Mouse (Mus musculus) cerebellum, adult 11 months (tissue): ENCODE data around the gene Epp13.
"Not testable (repeated sequence)": the region's sequence is repeated elsewhere in the genome, so short reads cannot be mapped to it uniquely, and the experiment has no call there.

Source experiments
- DNase-seq: peaks from one replicate; pipeline ENCODE4 v3.0.0; 2022

The Epp13 gene

DNA sequence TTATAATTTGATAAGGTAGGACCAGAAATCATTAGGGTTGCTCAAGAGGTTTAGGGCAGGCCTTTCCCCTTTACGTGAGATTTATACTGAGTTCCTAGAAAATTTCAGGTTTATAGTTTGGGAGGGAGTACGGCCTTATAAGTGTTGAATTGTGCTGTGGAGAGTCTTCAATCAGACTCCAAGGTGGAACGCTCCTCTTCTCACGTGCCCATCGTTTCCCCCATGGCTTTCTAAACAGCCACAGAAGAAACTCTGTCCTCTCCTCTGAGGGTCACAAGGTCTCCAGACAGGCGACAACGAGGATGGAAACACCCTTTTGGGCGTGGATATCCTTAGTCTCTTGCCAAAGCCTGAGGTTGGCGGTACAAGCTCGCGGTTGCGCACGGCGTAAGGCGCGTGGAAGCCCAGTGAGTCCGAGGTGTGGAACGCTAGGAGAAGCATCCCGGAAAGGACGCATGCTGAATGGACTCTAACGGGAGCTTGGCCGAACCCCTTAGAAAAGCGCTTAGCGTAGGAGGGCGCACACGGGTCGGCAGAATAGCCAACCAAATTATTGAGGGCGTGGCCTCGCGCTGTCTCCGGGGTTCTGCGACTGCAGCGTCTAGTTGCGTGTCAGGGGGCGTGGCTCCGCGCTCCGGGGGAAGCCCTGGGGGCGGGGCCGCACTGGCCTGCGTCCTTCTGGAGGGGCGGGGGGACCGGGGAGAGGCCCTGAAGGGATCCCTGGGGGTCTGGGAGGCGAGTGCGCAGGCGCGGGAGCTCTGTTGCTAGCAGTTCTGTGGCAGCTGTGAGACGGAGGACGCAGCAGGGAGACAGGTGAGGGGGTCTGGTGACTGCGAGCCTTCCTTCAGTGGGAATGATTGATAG lies 33.6 kb downstream of the Epp13 start, which contains the start of gene Zfp667:
Gene Zfp667 (plus strand): TSS at position 738 of the 864 bp plus-strand sequence.
- DNase-seq = peak; percentile 97

DNA sequence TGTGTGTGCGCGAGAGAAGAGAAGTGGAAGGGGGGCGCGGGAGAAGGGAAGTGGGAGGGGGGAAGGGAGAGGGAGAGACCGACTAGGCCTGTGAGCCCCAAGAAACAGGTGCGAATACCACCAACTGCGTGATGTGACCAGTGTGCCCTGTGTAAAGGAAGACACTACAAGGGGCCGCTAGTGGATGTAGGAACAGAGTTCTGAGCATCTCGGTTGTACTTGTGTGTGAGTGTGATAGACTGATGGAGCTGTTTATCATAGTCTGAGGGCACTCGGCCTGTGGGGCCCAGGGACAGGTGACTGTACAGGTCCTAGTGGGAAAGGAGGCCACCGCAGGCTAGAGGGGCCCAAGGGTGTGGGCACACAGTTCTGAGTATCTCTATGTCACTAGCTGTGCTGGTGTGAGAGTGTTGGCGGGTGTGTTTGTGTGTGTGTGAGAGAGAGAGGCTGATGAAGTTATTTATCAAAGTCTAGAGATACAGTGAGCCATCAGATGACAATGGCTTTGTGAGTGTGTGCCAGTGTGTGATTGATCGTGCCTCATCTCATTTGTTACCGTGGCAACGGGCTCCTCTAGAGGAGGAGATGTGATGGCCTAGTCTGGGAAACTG lies 34.5 kb downstream of the Epp13 start:
- no peak for DNase-seq

- DNase-seq = not testable (repeated sequence)
Observed at GRCm38 (mm10) chr7:6291121-6291520, 38.6 kb downstream of the Epp13 start.

- not testable (repeated sequence) for DNase-seq
Observed at GRCm38 (mm10) chr7:6300796-6301195, 48.3 kb downstream of the Epp13 start.

- peak; percentile 16 for DNase-seq
Observed at GRCm38 (mm10) chr7:6330458-6331232, 78.1 kb downstream of the Epp13 start.

DNA sequence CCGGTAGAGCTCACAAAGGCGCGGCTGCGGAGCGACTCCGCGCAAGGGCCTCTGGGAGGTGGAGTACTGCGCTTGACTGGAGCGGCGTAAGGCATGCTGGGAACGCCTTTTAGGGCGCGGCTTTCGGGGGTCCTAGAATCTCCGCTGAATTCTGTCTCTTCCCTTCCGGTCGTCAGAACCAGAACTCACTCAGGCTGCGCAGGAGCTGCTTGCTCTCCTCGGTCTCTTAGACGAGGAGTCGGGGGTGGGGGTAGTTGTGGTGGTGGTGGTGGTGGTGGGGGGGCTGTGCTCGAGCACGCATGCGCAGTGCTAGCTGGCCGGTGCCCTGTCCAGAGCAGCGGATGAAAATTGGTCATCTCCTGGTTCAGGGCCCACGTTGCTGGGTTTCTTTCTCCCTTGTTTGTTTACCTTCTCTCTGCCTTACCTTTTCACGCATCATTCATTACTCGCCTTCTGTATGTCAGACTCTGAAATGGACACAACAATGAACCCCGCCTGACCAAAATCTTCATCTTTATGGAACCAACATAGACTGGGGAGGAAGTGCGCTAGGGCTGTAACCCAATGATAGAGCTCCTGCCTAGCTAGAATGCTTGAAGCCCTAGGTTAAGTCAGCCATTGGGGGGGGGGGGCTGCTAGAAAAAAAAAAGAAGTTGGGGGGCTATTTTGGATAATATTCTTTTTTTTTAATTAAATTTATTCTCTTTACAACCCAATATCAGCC lies 78.9 kb downstream of the Epp13 start, which contains the start of gene Zfp583:
Gene Zfp583 (minus strand): TSS at position 53 of the 724 bp plus-strand sequence.
- peak; percentile 85 for DNase-seq
